Mouse (Mus musculus) erythroid progenitor cell, adult 5-6 weeks (primary cell): ENCODE measurements around the gene Gm17606. TPM values are rescaled to one million over a fixed set of nuclear protein-coding genes. Genes with fewer than 3 reads are reported as not detected.
"Not testable (repeated sequence)": the region's sequence is repeated elsewhere in the genome, so short reads cannot be mapped to it uniquely, and the experiment has no call there.

Experiments used
- ATAC-seq: replicated peaks from 2 replicates; pipeline ENCODE4 v1.8.0; 2016; ENCODE audit warnings: moderate number of reproducible peaks, mild to moderate bottlenecking, moderate TSS enrichment, inconsistent platforms; ENCODE audit not compliant: poor library complexity, low FRiP score, severe bottlenecking
- total RNA-seq, 2 experiments: library from RNA; stranded (forward) in 1 of 2; stranded (reverse) in 1 of 2; fragments of 150-400 nt in 1 of 2; fragments of 186-747, 209-891 nt in 1 of 2; gene quantifications; 2 replicates each; pipeline versions ENCODE4 v1.2.3 to v1.2.4; 2015 to 2017; ENCODE audit warnings: low replicate concordance in 2 of 2

Gm17606 gene
- total RNA-seq (2015; ENCODE audit: low replicate concordance) = not detected in 2 replicates
- not detected in 2 replicates for total RNA-seq (2017; ENCODE audit: low replicate concordance)

- ATAC-seq = no peak
Observed at GRCm38 (mm10) chr14:54640946-54641304, at the start of gene Gm17606. Gene Gm17606, plus strand, starts transcription at chr14:54640952.

GRCm38 (mm10) chr14:54591056-54591455 lies 49.7 kb upstream of the Gm17606 start:
- no peak for ATAC-seq

GRCm38 (mm10) chr14:54592319-54592934 lies 48.3 kb upstream of the Gm17606 start:
- ATAC-seq = no peak

GRCm38 (mm10) chr14:54594055-54594454 lies 46.7 kb upstream of the Gm17606 start:
- ATAC-seq = no peak

- ATAC-seq = no peak
Observed at GRCm38 (mm10) chr14:54594631-54595414, 45.9 kb upstream of the Gm17606 start.

- ATAC-seq = no peak
Observed at GRCm38 (mm10) chr14:54597084-54597483, 43.7 kb upstream of the Gm17606 start.

- ATAC-seq = no peak
Observed at GRCm38 (mm10) chr14:54601601-54602000, 39.2 kb upstream of the Gm17606 start.

GRCm38 (mm10) chr14:54602613-54603012 lies 38.1 kb upstream of the Gm17606 start:
- ATAC-seq = peak; percentile 10; the same call in 1 of the 2 replicates

- peak; percentile 97 for ATAC-seq
Observed at GRCm38 (mm10) chr14:54603038-54603654, 37.6 kb upstream of the Gm17606 start.

GRCm38 (mm10) chr14:54603686-54604085 lies 37.1 kb upstream of the Gm17606 start:
- no peak for ATAC-seq

- peak; percentile 66 for ATAC-seq
Observed at GRCm38 (mm10) chr14:54605752-54606321, 34.9 kb upstream of the Gm17606 start, which contains the start of gene 4931414P19Rik. Gene 4931414P19Rik, minus strand, starts transcription at chr14:54605993.

GRCm38 (mm10) chr14:54607226-54607625 lies 33.5 kb upstream of the Gm17606 start:
- ATAC-seq = no peak

- no peak for ATAC-seq
Observed at GRCm38 (mm10) chr14:54609245-54609644, 31.5 kb upstream of the Gm17606 start.

- ATAC-seq = no peak
Observed at GRCm38 (mm10) chr14:54609962-54610361, 30.8 kb upstream of the Gm17606 start.

GRCm38 (mm10) chr14:54610648-54611047 lies 30.1 kb upstream of the Gm17606 start:
- no peak for ATAC-seq

- not testable (repeated sequence) for ATAC-seq
Observed at GRCm38 (mm10) chr14:54614130-54614529, 26.6 kb upstream of the Gm17606 start.

- ATAC-seq = no peak
Observed at GRCm38 (mm10) chr14:54616226-54616825, 24.4 kb upstream of the Gm17606 start.

- ATAC-seq = peak; percentile 72
Observed at GRCm38 (mm10) chr14:54617152-54617896, 23.4 kb upstream of the Gm17606 start.

GRCm38 (mm10) chr14:54617897-54618365 lies 22.8 kb upstream of the Gm17606 start, which contains the start of gene Psmb5:
Gene Psmb5, minus strand, starts transcription at chr14:54618022.
- peak; percentile 97 for ATAC-seq
